Mouse (Mus musculus) liver, postnatal 0 days (tissue): ENCODE data around the gene Mtfr2.

Experiments
- CTCF ChIP-seq: sonication (generic); IDR thresholded peaks from 2 replicates; pipeline ENCODE4 v1.5.1; 2016; ENCODE audit warnings: antibody characterized with exemption, low read depth
- EP300 ChIP-seq: IDR thresholded peaks from 2 replicates; pipeline ENCODE4 v1.6.1; 2016; ENCODE audit warnings: antibody characterized with exemption, low read depth, mild to moderate bottlenecking

GRCm38 (mm10) chr10:20299114-20299513, 48.5 kb upstream of the Mtfr2 start:
- TF ChIP-seq CTCF (no peak), EP300 (no peak)
